Mouse (Mus musculus) ES-Bruce4 (cell line): ENCODE results near the gene Lrpap1. TPM values are rescaled to one million over a fixed set of nuclear protein-coding genes. Genes with fewer than 3 reads are reported as not detected.

Experiments used
- H3K27ac ChIP-seq: 2 replicates; pipeline ENCODE4 v1.5.1; 2012; ENCODE audit warnings: low read length, inconsistent platforms; ENCODE audit not compliant: insufficient read depth
- H3K27me3 ChIP-seq: 2 replicates; pipeline ENCODE4 v1.6.1; 2012; ENCODE audit warnings: mild to moderate bottlenecking, low read length, inconsistent platforms; ENCODE audit not compliant: control insufficient read depth, poor library complexity, insufficient read depth, severe bottlenecking
- H3K36me3 ChIP-seq: 2 replicates; pipeline ENCODE4 v1.6.1; 2012; ENCODE audit warnings: inconsistent platforms, mild to moderate bottlenecking, low read length, moderate library complexity; ENCODE audit not compliant: control insufficient read depth, poor library complexity, insufficient read depth, severe bottlenecking
- H3K4me1 ChIP-seq: one replicate; pipeline ENCODE4 v1.8.1; 2011; ENCODE audit warnings: low read length; ENCODE audit not compliant: control insufficient read depth, insufficient read depth
- H3K4me3 ChIP-seq: 2 replicates; pipeline ENCODE4 v1.5.1; 2011; ENCODE audit warnings: low read depth, mild to moderate bottlenecking, low read length
- H3K9ac ChIP-seq: 2 replicates; pipeline ENCODE4 v1.6.1; 2012; ENCODE audit warnings: low read depth, mild to moderate bottlenecking, inconsistent platforms; ENCODE audit not compliant: poor library complexity, severe bottlenecking
- H3K9me3 ChIP-seq: replicated peaks from 2 replicates; pipeline ENCODE4 v1.6.1; 2012; ENCODE audit warnings: mild to moderate bottlenecking, low read length, inconsistent platforms; ENCODE audit not compliant: control insufficient read depth, poor library complexity, insufficient read depth, severe bottlenecking
- CTCF ChIP-seq: IDR thresholded peaks from one replicate; pipeline ENCODE4 v1.8.1; 2011; ENCODE audit warnings: low read depth, low read length
- EP300 ChIP-seq: IDR thresholded peaks from 2 replicates; pipeline ENCODE4 v1.6.1; 2011; ENCODE audit warnings: low read depth, low read length; ENCODE audit not compliant: insufficient read depth
- POLR2A ChIP-seq: IDR thresholded peaks from one replicate; pipeline ENCODE4 v1.8.1; 2011; ENCODE audit warnings: low read length; ENCODE audit not compliant: insufficient read depth
- polyA plus RNA-seq: library from polyadenylated mRNA; stranded (reverse); fragments of >200 nt; gene quantifications from 2 replicates; pipeline ENCODE4 v1.2.4, GENCODE M21; 2011; ENCODE audit warnings: low read depth; ENCODE audit not compliant: missing spikeins, insufficient read depth, insufficient read length

Gene Lrpap1
- polyA plus RNA-seq, 1 experiment: 127 TPM

DNA sequence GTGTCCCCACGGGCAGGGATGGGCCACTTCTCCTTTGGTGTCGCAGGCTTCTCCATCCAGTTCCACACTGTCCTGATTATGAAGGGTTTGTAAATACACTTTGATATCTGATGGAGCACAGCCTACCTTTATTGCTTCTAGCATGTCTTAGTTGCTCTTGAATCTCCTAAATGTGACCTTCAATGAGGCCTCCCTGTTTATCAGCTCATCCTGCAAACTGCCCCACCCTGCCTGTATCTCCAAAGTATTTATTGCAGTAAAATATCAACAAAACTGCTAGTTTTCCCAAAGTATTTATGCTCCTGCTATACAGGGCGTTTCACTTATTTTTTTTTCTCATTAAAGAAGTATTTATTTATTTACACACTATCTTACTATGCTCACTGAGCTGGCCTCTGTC is 10.4 kb upstream of the Lrpap1 start:
- no peak for TF ChIP-seq POLR2A
- no peak for TF ChIP-seq EP300
- TF ChIP-seq CTCF: no peak
- Histone ChIP-seq H3K27me3 (no peaks in the 10 kb centered on the region), H3K4me3 (no peak overlapping the region)

DNA sequence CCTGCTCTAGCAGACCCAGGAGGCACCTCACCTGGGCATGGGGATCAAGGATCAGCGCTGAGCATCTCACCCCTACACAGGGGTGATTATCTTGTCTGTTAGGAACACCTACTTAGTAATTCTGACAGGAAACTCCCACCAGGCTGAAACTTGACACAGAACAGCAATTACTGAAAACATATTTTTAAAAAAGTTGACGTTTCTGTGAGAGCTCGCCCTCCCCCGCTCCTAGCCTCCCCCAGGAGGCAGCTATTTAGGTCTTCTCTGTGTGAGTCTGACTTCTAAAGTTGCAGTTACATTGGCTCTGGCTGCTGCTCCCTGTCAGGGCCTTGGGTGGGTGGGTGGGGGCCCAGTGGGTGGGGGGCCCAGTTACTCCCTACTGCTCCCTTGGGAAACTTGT is 6.9 kb upstream of the Lrpap1 start:
- Histone ChIP-seq H3K9me3 (no peaks in the 10 kb centered on the region), H3K36me3 (no peaks in the 10 kb centered on the region), H3K9ac (no peak overlapping the region), H3K4me3 (no peak overlapping the region), H3K27ac (no peak overlapping the region), H3K4me1 (no peaks in the 10 kb centered on the region), H3K27me3 (no peaks in the 10 kb centered on the region)
- no peak for TF ChIP-seq CTCF
- no peak for TF ChIP-seq EP300
- TF ChIP-seq POLR2A: no peak

More for the DNA sequence above, 10.4 kb upstream of the Lrpap1 start:
- no peaks in the 10 kb centered on the region for H3K4me1 ChIP-seq
- H3K36me3 ChIP-seq: no peaks in the 10 kb centered on the region
- no peak overlapping the region for H3K27ac ChIP-seq
- no peaks in the 10 kb centered on the region for H3K9me3 ChIP-seq
- H3K9ac ChIP-seq: no peak overlapping the region

DNA sequence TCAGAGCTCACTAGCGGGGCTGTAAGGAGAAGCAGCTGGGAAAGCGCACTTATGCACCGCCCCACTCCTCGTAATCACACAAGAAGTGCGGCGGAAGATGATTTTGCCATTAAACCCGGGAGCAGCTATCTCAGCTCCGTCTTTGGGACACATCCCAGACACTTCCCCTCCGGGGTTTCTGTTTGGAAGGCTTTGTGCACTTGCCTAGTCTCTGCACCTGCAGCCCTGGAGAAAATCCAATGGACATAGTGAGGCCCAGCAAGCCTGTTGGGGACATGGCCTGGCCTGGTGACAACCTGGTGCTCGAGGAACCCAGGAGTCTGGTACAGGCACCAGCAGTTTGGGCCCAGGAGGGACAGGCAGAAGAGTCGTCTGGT is 344 bp upstream of the Lrpap1 start:
- no peaks in the 10 kb centered on the region for H3K27me3 ChIP-seq
- no peak overlapping the region for H3K27ac ChIP-seq
- TF ChIP-seq POLR2A (no peak), CTCF (no peak), EP300 (0 out of 2 replicates have a peak, but pooled peaks have one; percentile 1)
- H3K36me3 ChIP-seq: 0 out of 2 replicates have a peak, but pooled peaks cover 12% of the 10 kb centered on the region
- peaks cover 5% of the 10 kb centered on the region for H3K4me1 ChIP-seq
- H3K9me3 ChIP-seq: no peaks in the 10 kb centered on the region
- no peak overlapping the region for H3K9ac ChIP-seq
- H3K4me3 ChIP-seq: peak overlapping the region; percentile 69

DNA sequence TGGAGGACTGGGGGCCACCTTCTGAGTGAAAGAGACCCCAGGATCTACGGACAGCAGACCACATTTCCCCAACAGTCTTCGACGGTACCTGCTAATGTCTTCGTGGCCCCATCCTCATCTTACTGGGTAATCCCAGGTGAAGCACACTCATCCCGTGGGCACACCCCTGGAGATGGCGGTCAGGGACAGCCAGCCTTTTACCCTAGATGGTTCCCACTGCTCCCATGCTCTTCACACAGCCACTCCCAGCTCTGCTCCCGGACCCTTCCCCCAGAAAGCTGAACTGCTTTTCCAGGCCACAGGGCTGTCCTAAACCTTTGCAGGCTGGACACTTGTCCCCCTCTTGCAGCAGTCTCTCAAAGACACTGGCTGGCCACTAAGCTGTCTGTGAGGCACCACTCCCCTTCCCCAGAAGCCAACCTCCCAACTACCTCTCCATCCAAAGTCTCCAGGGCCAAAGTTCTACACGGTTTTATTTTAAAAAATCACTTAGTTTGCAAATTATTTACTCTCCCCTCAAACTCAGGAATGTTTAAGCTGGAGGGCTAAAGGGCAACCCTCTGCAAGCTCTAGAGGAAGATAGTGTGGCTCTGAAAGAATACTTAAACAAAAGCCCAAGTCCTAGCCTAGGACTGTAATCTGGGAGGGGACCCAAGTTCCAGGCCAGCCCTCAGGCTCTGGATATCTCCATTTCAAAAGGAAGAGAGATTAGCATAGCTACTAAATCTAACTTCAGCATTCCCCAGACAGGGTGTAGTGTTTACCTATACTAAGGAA is 1.2 kb downstream of the Lrpap1 start:
- TF ChIP-seq POLR2A: no peak
- 0 out of 2 replicates have a peak, but pooled peaks have one; percentile 37 for TF ChIP-seq EP300

DNA sequence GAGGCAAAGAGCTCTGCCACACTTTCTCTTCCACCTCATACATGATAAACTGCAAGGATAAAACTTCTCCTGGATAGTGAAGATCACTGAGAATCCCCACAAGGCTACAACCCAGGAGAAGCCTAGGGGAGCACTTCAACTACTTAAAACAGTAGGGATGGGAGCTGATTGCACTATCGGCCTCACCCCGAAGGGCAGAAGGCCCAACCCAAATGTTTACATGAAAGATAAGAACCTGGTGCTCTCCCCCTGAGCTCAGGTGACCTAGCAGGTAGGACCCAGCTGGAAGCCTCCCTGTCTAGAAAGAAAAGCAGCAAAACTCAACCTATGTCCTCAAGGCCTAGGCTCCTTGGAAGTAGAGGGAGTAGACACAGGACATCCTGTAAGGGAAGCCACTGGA is 2.0 kb downstream of the Lrpap1 start:
- peak overlapping the region; percentile 45 for H3K4me3 ChIP-seq
- H3K36me3 ChIP-seq: peaks cover 15% of the 10 kb centered on the region; the same call in 1 of the 2 replicates
- no peak overlapping the region for H3K9ac ChIP-seq

More for the DNA sequence above, 1.2 kb downstream of the Lrpap1 start:
- Histone ChIP-seq H3K4me3 (peak overlapping the region; percentile 45), H3K9ac (0 out of 2 replicates have a peak overlapping the region, but pooled peaks have one; percentile 0), H3K4me1 (peaks cover 5% of the 10 kb centered on the region), H3K27me3 (no peaks in the 10 kb centered on the region), H3K36me3 (peaks cover 15% of the 10 kb centered on the region; the same call in 1 of the 2 replicates), H3K9me3 (no peaks in the 10 kb centered on the region), H3K27ac (peak overlapping the region; percentile 78)

DNA sequence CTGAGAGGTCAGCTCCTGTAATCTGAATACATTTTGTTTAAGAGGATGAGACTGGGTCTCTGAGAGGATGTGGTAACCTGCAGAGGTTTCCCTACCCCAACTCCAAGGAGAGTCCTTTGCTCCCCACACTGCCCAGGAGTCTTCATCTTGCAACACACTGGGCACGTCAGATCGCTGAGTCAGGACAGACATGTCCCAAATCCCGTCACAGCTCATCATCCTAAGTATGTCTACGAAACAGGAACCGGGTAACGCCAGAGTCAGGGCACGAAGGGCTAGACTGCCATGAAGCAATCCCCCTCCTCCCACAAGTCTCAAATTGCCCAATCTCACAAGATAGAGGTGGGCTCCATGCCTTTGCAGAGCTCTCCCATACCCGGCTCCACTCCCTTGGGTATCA is 2.5 kb downstream of the Lrpap1 start:
- Histone ChIP-seq H3K27me3 (no peaks in the 10 kb centered on the region), H3K9ac (no peak overlapping the region), H3K4me3 (peak overlapping the region; percentile 2; the same call in 1 of the 2 replicates), H3K9me3 (no peaks in the 10 kb centered on the region), H3K36me3 (peaks cover 15% of the 10 kb centered on the region; the same call in 1 of the 2 replicates), H3K27ac (no peak overlapping the region), H3K4me1 (peaks cover 5% of the 10 kb centered on the region)
- TF ChIP-seq CTCF: no peak
- no peak for TF ChIP-seq EP300
- TF ChIP-seq POLR2A: no peak

More for the DNA sequence above, 2.0 kb downstream of the Lrpap1 start:
- TF ChIP-seq EP300: peak; percentile 69; the same call in 1 of the 2 replicates
- TF ChIP-seq POLR2A: no peak
- peaks cover 5% of the 10 kb centered on the region for H3K4me1 ChIP-seq
- H3K27me3 ChIP-seq: no peaks in the 10 kb centered on the region
- no peaks in the 10 kb centered on the region for H3K9me3 ChIP-seq
- H3K27ac ChIP-seq: peak overlapping the region; percentile 78
